Mouse (Mus musculus) layer of hippocampus, adult 8-10 months (tissue): ENCODE measurements at regions not wholly inside any gene's neighbourhood (a gene's known extent, or its start where the extent isn't known, plus 50 kb on each side); places are given as distances from the start of the nearest gene placed in this dataset.

Experiments
- DNase-seq, 2 experiments: peaks; one replicate each; pipeline ENCODE4 v3.0.0; 2022; ENCODE audit warnings: low spot score in 2 of 2

GRCm38 (mm10) chr13:26594313-26594712, 175.7 kb downstream of the Hdgfl1 start:
- no peak for DNase-seq

DNA sequence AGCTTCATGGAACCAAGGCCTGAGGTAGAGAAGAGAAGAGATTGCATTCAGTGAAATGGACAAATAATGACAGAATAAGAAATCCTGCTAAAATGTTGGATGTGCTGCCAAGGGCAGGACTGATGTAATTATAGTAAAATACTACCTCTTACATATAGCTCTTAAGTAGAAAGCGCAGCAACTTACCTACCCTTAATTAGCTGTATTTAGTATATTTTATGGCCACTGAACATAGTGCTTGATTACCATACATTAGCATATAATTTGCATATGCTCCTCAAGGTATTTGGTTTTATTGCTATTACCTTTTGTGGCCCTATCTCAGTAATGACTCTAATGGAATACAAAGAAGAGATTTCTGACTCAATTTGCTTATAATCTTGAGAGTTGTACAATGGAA, 176.2 kb downstream of the Hdgfl1 start:
- DNase-seq, result no peak

DNA sequence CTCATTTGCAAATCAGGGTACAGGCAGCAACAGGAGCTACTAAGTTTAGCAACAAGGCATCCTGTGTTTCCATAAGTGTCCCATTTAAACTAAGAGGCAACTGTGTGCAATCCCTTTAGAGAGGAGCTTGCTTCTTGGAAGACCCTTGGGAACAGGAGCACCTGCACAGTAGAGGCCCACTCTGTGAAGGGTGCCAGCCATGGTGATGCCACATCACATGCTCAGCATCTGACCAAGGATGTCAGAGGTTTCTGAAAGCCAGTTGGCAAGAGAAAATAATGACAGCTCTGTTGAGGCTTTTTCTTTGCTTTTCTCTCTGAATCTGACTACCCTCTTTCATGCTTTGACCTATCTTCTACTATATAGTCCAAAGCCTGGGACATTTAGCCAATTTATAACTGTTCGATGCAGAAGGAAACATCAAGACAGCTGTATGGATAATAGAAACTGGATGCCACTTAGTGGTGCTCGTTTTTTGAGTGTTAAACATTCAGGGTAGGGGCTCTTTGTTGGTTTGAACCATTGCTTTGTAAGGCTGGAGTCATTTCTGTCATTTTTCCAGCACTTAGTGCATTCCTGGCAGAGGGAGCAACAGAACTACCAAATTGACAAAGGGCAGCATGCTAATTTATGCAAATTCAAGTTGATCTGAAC, 193.9 kb downstream of the Hdgfl1 start:
- peak in 1 of 2 experiments; percentile 26 for DNase-seq

- DNase-seq, result no peak
These were observed 200.5 kb downstream of the Hdgfl1 start for GRCm38 (mm10) chr13:26569422-26569821.

- no peak for DNase-seq
These were observed 204.8 kb downstream of the Hdgfl1 start for GRCm38 (mm10) chr13:26564941-26565862.

DNA sequence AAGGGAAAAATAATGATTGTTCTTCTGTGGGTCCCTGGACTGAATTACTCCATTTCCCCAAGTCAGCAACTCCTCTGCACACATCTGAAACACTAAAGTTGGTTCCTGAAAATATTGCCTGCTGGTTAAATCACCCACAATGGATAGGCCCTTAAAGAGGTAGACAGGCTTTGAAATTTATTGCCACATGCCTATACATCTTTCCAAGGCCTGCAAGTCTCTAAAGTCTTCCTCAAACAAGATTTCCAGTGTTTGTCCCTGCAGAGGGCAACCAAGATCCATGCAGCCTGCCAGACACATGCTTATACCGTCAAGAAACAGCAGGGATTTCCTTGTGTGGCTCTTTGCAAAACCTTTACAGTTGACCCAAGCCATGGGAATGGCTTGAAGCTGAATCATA, 211.6 kb downstream of the Hdgfl1 start:
- DNase-seq, result no peak

DNA sequence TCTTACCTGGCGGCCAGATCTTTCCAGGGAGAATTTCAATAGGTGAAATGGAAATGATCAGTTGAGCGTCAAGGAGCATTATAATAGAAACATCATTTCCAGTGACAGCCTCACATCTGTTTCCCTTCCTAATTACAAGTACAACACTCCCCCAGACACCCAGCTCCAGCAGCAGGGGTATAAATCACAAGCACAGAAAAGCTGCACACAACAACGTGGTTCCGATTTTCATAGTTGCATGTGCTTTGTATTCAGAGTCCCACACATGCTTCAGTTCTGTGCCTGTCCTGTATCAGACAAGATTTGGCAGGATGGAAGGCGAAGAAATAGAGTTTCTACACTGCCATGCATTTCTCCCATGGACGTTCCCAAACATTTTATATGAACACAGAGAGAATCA, 215.7 kb downstream of the Hdgfl1 start:
- DNase-seq, result no peak

- no peak for DNase-seq
These were observed 217.8 kb downstream of the Hdgfl1 start for GRCm38 (mm10) chr13:26552122-26552521.

DNA sequence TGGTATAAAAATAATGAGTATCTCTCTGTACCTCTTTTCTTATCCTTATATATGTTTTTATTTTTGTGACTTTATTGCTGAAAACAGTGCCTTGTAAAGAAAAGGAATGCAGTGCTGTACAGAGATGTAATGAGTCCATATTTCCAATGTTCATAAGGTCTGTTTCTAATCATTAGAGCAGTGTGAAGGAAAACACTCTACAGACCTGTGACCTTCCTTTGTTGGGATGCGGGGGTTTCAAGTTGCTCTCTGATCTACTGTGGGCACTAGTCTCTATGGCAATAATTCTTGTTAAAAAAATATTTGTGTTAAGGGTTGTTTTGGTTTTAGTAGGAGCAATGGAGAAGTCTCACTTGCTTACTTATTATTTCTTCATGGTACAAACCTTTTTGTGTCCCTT, 231.0 kb downstream of the Hdgfl1 start:
- no peak for DNase-seq

GRCm38 (mm10) chr13:26536575-26536974, 233.4 kb downstream of the Hdgfl1 start:
- no peak for DNase-seq

DNA sequence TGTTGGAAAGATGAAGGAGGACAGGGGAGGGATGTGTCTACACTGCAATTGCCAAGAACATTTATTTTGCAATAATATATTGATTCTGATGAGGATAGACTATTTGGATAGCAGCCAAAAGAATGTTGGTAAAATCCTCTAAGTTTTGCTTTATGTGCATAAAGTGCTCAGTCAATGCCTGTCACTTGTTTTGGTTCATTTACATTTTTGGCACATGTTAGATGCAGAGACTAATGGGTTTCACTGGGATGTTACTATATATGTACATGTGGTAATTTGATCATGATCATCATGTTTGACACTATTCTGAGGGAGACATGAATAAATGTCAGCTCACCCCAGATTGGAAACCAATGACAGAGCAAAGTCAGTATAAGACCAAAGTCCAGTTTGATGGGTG, 237.2 kb downstream of the Hdgfl1 start:
- no peak for DNase-seq

DNA sequence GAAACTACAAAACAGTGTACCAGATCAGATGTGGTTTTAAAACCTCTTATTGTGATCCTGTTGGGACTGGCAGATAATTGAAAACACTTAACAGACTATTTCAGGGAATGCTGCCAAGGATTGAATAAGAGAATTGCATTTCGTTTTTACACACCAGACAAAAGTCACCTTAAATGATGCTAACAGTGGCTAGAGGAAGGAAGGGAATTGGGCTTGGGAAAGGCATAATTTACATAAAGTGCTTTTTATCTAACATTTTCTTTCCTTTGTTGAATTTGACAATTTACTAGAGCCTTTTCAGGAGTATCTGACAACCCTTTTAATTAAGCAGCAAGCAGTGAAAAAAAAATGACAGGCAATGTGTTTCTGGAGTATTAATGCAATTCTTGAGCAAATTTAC, 250.9 kb downstream of the Hdgfl1 start:
- no peak for DNase-seq

DNA sequence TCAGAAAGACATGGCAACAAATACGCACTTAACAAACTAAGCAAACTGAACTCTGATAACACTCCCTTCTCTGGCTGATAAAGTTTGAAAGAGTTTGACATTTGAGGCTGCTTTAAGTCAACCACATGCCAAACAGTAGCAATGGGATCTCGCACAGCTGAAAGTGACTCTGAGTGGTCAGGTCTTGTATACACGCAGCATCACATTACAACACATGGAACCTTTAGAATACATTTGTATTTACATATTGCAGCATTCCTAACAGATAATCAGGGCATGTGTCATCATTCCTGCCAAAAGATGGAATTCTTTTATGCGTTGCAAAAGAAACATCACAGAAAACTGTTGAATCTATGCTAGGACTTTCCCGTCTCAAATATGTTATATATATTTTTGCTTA, 251.5 kb downstream of the Hdgfl1 start:
- DNase-seq, result no peak

DNA sequence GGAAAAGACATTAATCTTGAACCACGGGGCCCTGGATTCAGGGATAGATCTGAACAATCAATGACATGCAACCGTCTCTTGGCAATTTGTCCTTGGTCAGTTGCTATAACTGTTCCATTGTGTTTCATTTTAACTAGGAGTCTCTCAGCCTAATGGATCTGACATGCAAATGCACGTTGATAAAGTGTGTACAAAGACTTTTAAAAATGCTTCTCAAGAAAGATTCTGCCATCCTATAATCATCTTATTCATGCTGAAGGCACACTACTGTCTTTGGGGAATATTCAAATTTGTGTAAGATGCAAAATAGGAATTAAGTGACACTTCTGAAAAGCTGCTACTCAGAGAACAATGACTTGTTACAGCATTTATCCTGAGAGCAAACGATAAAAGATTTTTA, 252.3 kb downstream of the Hdgfl1 start:
- DNase-seq, result no peak

DNA sequence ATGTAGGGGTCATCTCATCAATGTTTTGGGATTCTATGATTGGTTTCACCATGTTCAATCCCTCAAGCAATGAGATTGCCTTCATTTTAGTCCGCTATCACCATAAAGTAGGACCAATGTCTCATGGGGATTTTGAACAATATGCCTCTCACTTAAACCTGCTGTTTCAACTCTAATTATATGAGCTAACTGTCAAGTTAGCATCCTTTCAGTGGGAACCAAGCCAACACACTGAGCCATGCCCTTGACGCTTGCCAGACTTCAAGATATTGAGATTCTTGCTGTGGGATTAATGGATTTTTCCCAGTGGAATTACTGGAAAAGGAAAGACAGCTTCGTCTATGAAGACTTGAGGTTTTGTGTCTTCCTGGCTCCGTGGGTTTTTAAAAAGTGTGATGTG, 259.5 kb downstream of the Hdgfl1 start:
- DNase-seq, result no peak

GRCm38 (mm10) chr13:26509841-26510240, 260.1 kb downstream of the Hdgfl1 start:
- DNase-seq, result no peak

DNA sequence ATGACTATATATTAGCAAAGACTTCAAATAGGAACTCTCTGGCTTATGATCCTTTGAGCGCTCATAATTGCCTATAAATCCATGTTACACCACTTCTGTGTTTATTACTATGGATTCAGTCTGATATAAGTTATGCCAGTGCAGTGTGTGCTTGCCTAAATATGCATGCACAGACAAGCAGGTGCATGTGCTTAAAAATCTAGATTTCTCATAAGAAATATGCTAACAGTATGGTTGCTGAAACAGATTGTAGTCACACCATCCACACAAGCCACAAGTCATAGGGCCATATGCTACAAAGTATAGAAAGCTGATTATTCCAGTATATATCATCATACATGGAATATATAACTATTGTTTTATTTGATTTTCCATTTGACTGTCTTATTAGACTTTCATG, 266.2 kb downstream of the Hdgfl1 start:
- DNase-seq, result no peak

- DNase-seq, result no peak
These were observed 272.9 kb downstream of the Hdgfl1 start for GRCm38 (mm10) chr13:26497086-26497485.

DNA sequence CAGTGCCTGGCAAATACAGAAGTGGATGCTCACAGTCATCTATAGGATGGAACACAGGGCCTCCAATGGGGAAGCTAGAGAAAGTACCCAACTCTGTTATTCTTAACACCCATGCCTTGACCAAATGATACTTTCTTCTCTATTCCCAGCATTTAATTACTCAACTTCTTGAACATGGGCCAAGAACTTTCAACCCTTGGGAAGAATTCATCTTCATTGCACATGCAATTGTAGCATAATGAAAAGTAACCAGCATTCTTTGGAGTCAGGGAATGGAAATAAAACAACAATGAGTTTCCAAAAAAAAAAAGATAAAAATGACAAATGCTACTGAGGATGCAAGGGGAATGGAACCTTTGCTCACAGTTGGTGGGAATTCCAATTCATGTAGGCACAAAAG, 274.1 kb downstream of the Hdgfl1 start:
- no peak for DNase-seq

DNA sequence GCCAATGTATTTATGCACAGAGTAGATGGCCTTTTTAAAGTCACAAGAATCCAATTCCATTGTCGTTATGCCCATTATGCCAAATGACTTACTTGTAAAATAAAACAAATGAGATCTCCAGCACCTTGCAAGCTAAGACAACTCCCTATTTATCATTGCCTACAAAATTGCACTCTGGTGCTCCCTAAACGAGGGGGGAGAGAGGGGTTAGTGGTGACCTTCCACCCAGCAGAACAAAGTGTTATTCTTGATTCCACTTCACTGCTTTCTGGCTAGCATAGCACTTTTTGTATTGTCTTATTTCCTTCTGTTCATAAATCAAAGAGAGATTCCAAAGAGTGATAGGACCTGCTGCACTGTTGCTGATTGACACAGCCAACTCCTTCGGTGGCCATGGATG, 300.6 kb downstream of the Hdgfl1 start:
- DNase-seq, result no peak

DNA sequence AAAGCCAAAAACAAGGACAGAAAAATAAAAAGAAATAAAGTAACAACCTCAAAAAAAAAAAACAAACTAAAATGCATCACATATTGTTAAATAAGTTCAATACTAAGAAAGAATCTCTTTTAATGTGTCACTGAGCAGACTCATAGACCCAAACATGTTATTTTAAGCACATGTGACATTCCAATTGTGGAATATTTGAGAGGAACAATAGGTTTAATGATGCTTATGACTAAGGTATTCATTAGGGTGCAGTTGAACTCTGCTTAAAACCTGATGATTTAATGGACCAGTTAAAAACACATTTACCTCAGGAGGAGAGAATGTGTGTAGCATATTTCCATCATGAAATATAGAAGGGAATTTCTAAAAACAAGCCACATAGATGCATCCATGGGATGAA, 302.4 kb downstream of the Hdgfl1 start:
- no peak for DNase-seq

GRCm38 (mm10) chr13:26464523-26464922, 305.4 kb downstream of the Hdgfl1 start:
- no peak for DNase-seq

DNA sequence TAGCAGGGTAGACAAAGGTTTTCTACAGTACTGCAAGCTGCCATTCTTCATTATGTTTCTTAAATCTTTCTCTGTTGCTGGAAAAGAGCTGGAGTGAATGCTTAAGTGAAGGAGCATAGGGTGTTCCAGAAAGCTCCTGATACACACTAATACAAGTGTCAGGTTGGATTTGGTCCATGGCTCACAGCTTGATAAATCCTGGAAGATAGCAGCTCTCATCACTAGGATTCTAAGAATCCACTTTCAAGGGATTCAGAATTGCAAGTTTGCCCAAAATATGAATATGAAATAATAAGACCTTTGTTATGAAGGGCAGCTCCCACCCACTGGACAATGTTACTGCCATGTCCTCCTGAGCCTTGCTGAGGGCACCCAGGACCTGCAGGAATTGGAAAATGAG, 305.9 kb downstream of the Hdgfl1 start:
- DNase-seq, result no peak
